Mouse (Mus musculus) spleen, adult 2 months (tissue): ENCODE results near the gene Mageh1.
"Not testable (repeated sequence)": the region's sequence is repeated elsewhere in the genome, so short reads cannot be mapped to it uniquely, and the experiment has no call there.

Experiments used
- CTCF ChIP-seq: fragments of 200-500 bp; IDR thresholded peaks from 2 replicates; pipeline ENCODE4 v1.5.1; 2011; ENCODE audit warnings: mild to moderate bottlenecking, inconsistent platforms; ENCODE audit not compliant: insufficient read depth, insufficient read length, insufficient replicate concordance; ENCODE audit errors: extremely low read depth
- POLR2A ChIP-seq: fragments of 200-500 bp; IDR thresholded peaks from 2 replicates; pipeline ENCODE4 v1.6.1; 2011; ENCODE audit warnings: low read depth, low read length, inconsistent platforms

DNA sequence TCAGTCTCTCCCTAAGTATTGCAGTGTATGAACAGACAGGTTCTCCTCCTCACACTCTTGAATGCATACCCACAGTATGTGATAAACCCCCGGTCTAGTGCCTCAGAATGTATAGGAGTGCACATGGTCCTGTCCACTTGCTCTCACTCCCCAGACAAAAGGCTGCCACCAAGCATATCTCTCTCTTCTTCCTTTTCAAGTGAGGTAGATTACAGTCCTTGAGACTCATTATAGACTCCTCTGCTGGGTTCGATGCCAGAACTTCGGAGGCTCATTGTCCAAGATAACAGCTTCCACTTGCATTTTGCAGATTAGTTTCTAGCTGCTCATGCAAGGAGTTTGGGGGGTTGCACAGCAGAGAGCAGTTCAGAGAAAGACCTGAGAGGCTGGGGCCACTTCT is 12.1 kb downstream of the Mageh1 start:
- TF ChIP-seq CTCF, POLR2A: not testable (repeated sequence)
